Mouse (Mus musculus): Measurements from ENCODE around the gene Sugp1. TPM values are rescaled to one million over a fixed set of nuclear protein-coding genes. Genes with fewer than 3 reads are reported as not detected.

The Sugp1 gene
- polyA plus RNA-seq (2012; ENCODE audit: low replicate concordance) = 46.3 and 66.4 TPM in 2 replicates

DNA sequence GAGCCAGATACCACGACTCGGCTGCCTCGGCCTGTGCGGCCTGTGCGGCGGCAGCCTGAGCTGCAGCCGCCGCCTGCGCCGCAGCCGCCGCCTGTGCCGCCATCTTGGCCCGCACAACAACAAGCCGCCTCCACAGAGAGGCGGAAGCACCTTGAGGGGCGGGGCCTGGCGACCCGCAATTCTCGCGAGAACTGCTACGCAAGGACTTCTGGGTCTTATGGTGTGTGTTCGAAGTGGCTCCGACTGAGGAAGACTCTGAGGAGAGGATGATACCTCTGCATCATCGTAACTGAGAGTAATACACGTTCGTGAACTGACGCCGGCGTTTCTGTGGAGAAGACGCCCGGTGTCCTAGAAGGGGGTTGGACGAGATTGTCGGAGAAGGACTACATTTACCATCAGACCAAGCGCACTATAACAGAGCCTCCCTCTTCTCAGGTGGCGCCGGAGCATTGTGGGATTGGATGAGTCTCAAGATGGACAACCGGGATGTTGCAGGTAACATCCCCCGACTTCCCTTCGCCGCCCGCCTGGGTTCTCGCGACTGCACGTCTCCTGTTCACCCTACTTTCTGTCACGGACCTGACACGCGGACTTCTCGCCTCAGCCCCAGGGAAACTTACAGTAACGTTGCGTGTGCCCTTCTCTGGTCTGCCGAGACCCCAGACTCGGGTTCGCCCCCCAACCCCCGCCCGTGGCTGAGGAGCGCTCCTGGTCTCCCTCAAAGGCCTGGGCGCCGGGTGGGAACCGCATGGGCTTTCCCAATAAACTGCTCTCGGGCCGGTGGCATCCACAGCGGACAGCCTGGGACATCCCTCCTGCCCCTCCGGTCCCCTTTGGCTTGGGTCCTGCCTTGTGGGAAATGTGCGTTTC is at the start of gene Sugp1, which contains the start of gene Mau2:
Gene Sugp1 (plus strand): TSS at position 231 of the 873 bp plus-strand sequence.
Gene Mau2 (minus strand): TSS at position 152 of the 873 bp plus-strand sequence.

GRCm38 (mm10) chr8:69995776-69996588 is 46.6 kb upstream of the Sugp1 start, which contains the start of gene Gatad2a:
Gene Gatad2a (minus strand): TSS chr8:69996384.

GRCm38 (mm10) chr8:70072441-70073069 is 29.9 kb downstream of the Sugp1 start, which contains the start of gene Tm6sf2:
Gene Tm6sf2 (plus strand): TSS chr8:70072924.

DNA sequence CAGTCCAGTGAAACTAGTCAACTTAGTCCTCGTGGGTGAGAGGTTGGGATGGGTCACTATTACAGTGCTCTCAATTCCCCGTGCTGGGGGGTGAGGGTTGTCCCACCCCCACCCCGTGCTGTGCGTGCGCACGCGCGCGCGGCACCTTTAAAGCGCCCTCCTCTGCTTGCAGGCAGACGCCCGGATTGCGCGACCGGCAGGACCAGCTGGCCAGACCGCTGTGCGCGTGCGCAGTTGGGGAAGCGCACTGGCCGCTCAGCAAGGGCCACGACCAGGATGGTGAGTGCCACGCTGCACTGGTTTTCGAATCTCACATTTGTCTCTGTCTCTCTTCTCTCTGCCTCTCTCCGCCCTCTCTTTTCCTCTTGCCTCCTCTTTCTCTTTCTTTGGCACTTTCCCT is 40.7 kb downstream of the Sugp1 start, which contains the start of gene Hapln4:
Gene Hapln4 (plus strand): TSS at position 173 of the 400 bp plus-strand sequence.

DNA sequence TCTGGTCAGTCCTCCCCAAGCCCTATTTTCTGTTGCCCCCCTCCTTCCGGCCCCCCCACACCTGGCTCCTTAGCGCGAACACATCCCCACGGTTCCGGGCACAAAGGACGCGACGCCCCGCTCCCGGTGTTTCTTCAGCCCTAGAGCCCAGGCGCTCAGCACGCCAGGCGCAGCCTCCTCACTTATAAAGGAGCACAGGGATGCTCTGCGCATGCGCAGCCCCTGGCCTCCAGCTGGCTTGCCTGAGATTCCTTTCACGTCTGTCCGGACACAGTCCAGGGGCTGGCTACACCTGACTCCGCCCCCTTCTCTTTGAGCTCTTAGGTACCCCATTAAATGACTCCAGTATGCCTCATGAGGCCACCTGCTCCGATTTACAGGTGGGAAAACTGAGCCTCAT is 78.1 kb downstream of the Sugp1 start, which contains the start of gene Ncan:
Gene Ncan (minus strand): TSS at position 207 of the 400 bp plus-strand sequence.

Other genes with a start within 250 kb of the Sugp1 start
- 27.8 and 54.2 TPM in 2 replicates for gene Gmip, start 234.1 kb upstream of the Sugp1 start, polyA plus RNA-seq (2012; ENCODE audit: low replicate concordance)
- gene Lpar2, start 220.4 kb upstream of the Sugp1 start, polyA plus RNA-seq (2012; ENCODE audit: low replicate concordance) = 0.12 and 0.23 TPM in 2 replicates
- gene Pbx4, start 210.3 kb upstream of the Sugp1 start, polyA plus RNA-seq (2012; ENCODE audit: low replicate concordance) = 4.8 and 10.7 TPM in 2 replicates
- gene Cilp2, start 155.1 kb upstream of the Sugp1 start, polyA plus RNA-seq (2012; ENCODE audit: low replicate concordance) = 0.13 and 0.27 TPM in 2 replicates
- 2.6 and 3.2 TPM in 2 replicates for gene Tssk6, start 140.6 kb upstream of the Sugp1 start, polyA plus RNA-seq (2012; ENCODE audit: low replicate concordance)
- gene Ndufa13, start 140.3 kb upstream of the Sugp1 start, polyA plus RNA-seq (2012; ENCODE audit: low replicate concordance) = 57.7 and 73.4 TPM in 2 replicates
- gene Yjefn3, start 140.1 kb upstream of the Sugp1 start, polyA plus RNA-seq (2012; ENCODE audit: low replicate concordance) = 0.77 and 2.5 TPM in 2 replicates
- gene Gatad2a, start 46.4 kb upstream of the Sugp1 start, polyA plus RNA-seq (2012; ENCODE audit: low replicate concordance) = 38.6 and 137 TPM in 2 replicates
- 51.9 and 82.1 TPM in 2 replicates for gene Mau2, start 79 bp upstream of the Sugp1 start, polyA plus RNA-seq (2012; ENCODE audit: low replicate concordance)
- 1.1 TPM in 1 of 2 replicates, not detected in the other for gene Tm6sf2, start 30.1 kb downstream of the Sugp1 start, polyA plus RNA-seq (2012; ENCODE audit: low replicate concordance)
- not detected in 2 replicates for gene Hapln4, start 40.6 kb downstream of the Sugp1 start, polyA plus RNA-seq (2012; ENCODE audit: low replicate concordance)
- gene Ncan, start 78.1 kb downstream of the Sugp1 start, polyA plus RNA-seq (2012; ENCODE audit: low replicate concordance) = 0.05 TPM in 1 of 2 replicates, not detected in the other
- 5.1 and 9.4 TPM in 2 replicates for gene Nr2c2ap, start 88.5 kb downstream of the Sugp1 start, polyA plus RNA-seq (2012; ENCODE audit: low replicate concordance)
- 2.9 and 6.6 TPM in 2 replicates for gene Rfxank, start 96.3 kb downstream of the Sugp1 start, polyA plus RNA-seq (2012; ENCODE audit: low replicate concordance)
- 6.5 and 41.8 TPM in 2 replicates for gene Borcs8, start 96.7 kb downstream of the Sugp1 start, polyA plus RNA-seq (2012; ENCODE audit: low replicate concordance)
- gene Mef2b, start 96.9 kb downstream of the Sugp1 start, polyA plus RNA-seq (2012; ENCODE audit: low replicate concordance) = 8.9 and 50.7 TPM in 2 replicates
- gene Tmem161a, start 129.5 kb downstream of the Sugp1 start, polyA plus RNA-seq (2012; ENCODE audit: low replicate concordance) = 191 and 288 TPM in 2 replicates
- gene Slc25a42, start 169.5 kb downstream of the Sugp1 start, polyA plus RNA-seq (2012; ENCODE audit: low replicate concordance) = 14.2 and 31.4 TPM in 2 replicates
- gene Sugp2, start 191.4 kb downstream of the Sugp1 start, polyA plus RNA-seq (2012; ENCODE audit: low replicate concordance) = 22.8 and 39.3 TPM in 2 replicates
- 18.2 and 36.2 TPM in 2 replicates for gene Armc6, start 191.7 kb downstream of the Sugp1 start, polyA plus RNA-seq (2012; ENCODE audit: low replicate concordance)
- 10.6 and 12.3 TPM in 2 replicates for gene Homer3, start 240.0 kb downstream of the Sugp1 start, polyA plus RNA-seq (2012; ENCODE audit: low replicate concordance)

All from leukemia stem cell, adult 10-12 weeks (primary cell).